Mouse (Mus musculus) embryonic facial prominence, embryonic 13.5 days (tissue): Measurements from ENCODE around the gene Eef1akmt2. TPM values are rescaled to one million over a fixed set of nuclear protein-coding genes. Genes with fewer than 3 reads are reported as not detected.

Experiments used
- ATAC-seq: fragments of 200-750 bp; cut with Nextera tagmentation; 2 replicates; pipeline ENCODE4 v1.8.0; 2017; ENCODE audit warnings: low read depth; ENCODE audit not compliant: insufficient number of reproducible peaks, insufficient read depth, low FRiP score, low TSS enrichment
- H3K27ac ChIP-seq: fragments of 300-500 bp; sonication (generic); 2 replicates; pipeline ENCODE4 v1.5.1; 2015; ENCODE audit warnings: moderate library complexity, mild to moderate bottlenecking, inconsistent platforms
- H3K27me3 ChIP-seq: fragments of 300-500 bp; sonication (generic); 2 replicates; pipeline ENCODE4 v1.6.1; 2015; ENCODE audit warnings: mild to moderate bottlenecking, inconsistent platforms
- H3K36me3 ChIP-seq: fragments of 300-500 bp; sonication (generic); 2 replicates; pipeline ENCODE4 v1.6.1; 2015; ENCODE audit warnings: mild to moderate bottlenecking, inconsistent platforms
- H3K4me1 ChIP-seq: fragments of 300-500 bp; sonication (generic); 2 replicates; pipeline ENCODE4 v1.6.1; 2015; ENCODE audit warnings: inconsistent platforms
- H3K4me2 ChIP-seq: fragments of 300-500 bp; sonication (generic); 2 replicates; pipeline ENCODE4 v1.6.1; 2015; ENCODE audit warnings: moderate library complexity, mild to moderate bottlenecking, inconsistent platforms
- H3K4me3 ChIP-seq: fragments of 300-500 bp; sonication (generic); 2 replicates; pipeline ENCODE4 v1.5.1; 2015; ENCODE audit warnings: mild to moderate bottlenecking, inconsistent platforms
- H3K9ac ChIP-seq: fragments of 300-500 bp; sonication (generic); 2 replicates; pipeline ENCODE4 v1.6.1; 2015; ENCODE audit warnings: mild to moderate bottlenecking, inconsistent platforms
- H3K9me3 ChIP-seq: fragments of 300-500 bp; sonication (generic); 2 replicates; pipeline ENCODE4 v1.6.1; 2016; ENCODE audit warnings: inconsistent platforms
- WGBS: fragments of 180-500 bp; shearing (Covaris S2); methylation state at CpG from one replicate; pipeline ENCODE4 v1.1.7; 2015; ENCODE audit warnings: mixed read lengths; 5-methylcytosine and 5-hydroxymethylcytosine counted together
- polyA plus RNA-seq: library from polyadenylated mRNA; unstranded; fragments of >200 nt; fragmentation: Nextera tagmentation; extraction: Ambion mirVana; gene quantifications from 2 replicates; pipeline ENCODE4 v1.2.1, GENCODE M21; 2015

Gene Eef1akmt2
- polyA plus RNA-seq, 1 experiment from 2014 or later, result 80.1 TPM

- 70% methylated on average over 2 of the region's 2 CpGs for WGBS
- ATAC-seq, result no peak
- Histone ChIP-seq H3K36me3 (no peaks in the 10 kb centered on the region), H3K4me2 (no peak overlapping the region), H3K9ac (no peak overlapping the region), H3K9me3 (no peaks in the 10 kb centered on the region), H3K27ac (no peak overlapping the region), H3K4me1 (peaks cover 24% of the 10 kb centered on the region), H3K27me3 (no peaks in the 10 kb centered on the region), H3K4me3 (no peak overlapping the region)
These were observed 35.9 kb downstream of the Eef1akmt2 start for GRCm38 (mm10) chr7:132816528-132816927.

DNA sequence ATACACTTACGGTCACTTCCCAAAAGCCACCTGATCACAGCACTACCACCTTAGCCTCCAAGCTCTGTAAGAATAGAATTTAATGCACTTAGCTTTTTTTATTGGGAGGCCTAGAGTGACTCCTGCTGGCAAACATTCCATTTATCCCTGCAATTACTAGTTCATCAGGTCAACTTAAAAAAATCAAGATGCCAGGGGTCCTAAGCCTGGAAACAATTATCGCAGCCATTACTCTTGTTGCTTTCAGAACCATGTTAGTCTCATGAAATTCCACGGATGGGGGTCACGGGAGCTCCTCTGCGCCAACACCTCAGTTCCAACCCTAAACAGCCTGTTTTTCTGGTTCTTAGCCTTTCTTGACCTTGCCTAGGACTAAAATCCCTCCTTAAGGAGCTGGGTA is 37.4 kb downstream of the Eef1akmt2 start:
- H3K4me1 ChIP-seq, result peaks cover 38% of the 10 kb centered on the region
- H3K36me3 ChIP-seq, result no peaks in the 10 kb centered on the region
- no peak overlapping the region for H3K9ac ChIP-seq
- no peaks in the 10 kb centered on the region for H3K9me3 ChIP-seq
- H3K4me2 ChIP-seq, result no peak overlapping the region
- H3K4me3 ChIP-seq, result no peak overlapping the region
- H3K27me3 ChIP-seq, result no peaks in the 10 kb centered on the region
- no peak overlapping the region for H3K27ac ChIP-seq
- no peak for ATAC-seq
- WGBS, result 19% methylated on average over 5 of the region's 5 CpGs

GRCm38 (mm10) chr7:132814089-132814450 is 38.4 kb downstream of the Eef1akmt2 start:
- Histone ChIP-seq H3K4me1 (peaks cover 48% of the 10 kb centered on the region), H3K27ac (peak overlapping the region; percentile 92), H3K4me3 (peak overlapping the region; percentile 69), H3K4me2 (peak overlapping the region; percentile 82), H3K27me3 (no peaks in the 10 kb centered on the region), H3K36me3 (no peaks in the 10 kb centered on the region), H3K9ac (peak overlapping the region; percentile 87), H3K9me3 (no peaks in the 10 kb centered on the region)
- under 1% methylated on average over 7 of the region's 7 CpGs for WGBS
- ATAC-seq, result no peak

DNA sequence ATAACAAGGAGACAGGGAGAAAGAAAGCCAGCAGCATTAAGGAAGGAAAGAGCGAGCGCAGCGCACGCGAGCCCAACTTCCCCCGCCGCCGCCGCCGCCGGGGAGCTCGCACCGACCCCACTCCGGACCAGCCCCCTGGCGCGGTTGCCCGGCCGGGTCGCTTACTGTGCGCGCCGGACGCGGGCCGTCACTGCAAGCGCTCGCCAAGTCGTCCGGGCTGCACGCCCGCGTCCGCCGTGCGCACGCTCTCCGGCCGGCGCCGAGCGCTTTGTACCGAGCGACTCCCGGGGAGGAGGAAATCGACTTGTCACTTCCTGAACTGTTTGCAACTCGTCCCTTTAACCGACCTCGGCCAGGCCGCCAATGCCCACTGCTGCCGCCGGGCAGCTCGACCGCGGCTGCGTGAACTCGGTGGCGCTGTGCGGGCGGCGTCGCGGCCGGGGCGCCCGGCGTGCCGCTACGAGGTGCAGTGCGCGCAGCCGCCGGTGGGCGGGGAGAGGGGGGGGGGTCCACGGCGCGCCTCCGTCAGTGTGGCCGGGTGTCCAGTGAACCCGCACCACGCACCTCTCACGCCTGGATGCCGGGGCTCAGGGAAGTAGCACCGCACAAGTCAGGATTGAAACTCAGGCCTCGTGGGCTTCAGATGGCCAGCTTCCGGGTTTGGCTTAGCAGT is 38.9 kb downstream of the Eef1akmt2 start, which contains the start of gene Fam53b:
TSS of gene Fam53b (minus strand) at position 471 of the 673 bp plus-strand sequence.
- Histone ChIP-seq H3K9ac (peak within 1 kb of the TSS; percentile 87), H3K4me2 (peak within 1 kb of the TSS; percentile 82), H3K27ac (peak within 1 kb of the TSS; percentile 92), H3K27me3 (no peaks in the 10 kb centered on the region), H3K36me3 (no peaks in the 10 kb centered on the region), H3K9me3 (no peaks in the 10 kb centered on the region), H3K4me3 (peak within 1 kb of the TSS; percentile 69), H3K4me1 (peaks cover 54% of the 10 kb centered on the region)
- ATAC-seq, result peak; percentile 66; the same call in 1 of the 2 replicates
- WGBS, result under 1% methylated on average over 83 of the region's 85 CpGs

DNA sequence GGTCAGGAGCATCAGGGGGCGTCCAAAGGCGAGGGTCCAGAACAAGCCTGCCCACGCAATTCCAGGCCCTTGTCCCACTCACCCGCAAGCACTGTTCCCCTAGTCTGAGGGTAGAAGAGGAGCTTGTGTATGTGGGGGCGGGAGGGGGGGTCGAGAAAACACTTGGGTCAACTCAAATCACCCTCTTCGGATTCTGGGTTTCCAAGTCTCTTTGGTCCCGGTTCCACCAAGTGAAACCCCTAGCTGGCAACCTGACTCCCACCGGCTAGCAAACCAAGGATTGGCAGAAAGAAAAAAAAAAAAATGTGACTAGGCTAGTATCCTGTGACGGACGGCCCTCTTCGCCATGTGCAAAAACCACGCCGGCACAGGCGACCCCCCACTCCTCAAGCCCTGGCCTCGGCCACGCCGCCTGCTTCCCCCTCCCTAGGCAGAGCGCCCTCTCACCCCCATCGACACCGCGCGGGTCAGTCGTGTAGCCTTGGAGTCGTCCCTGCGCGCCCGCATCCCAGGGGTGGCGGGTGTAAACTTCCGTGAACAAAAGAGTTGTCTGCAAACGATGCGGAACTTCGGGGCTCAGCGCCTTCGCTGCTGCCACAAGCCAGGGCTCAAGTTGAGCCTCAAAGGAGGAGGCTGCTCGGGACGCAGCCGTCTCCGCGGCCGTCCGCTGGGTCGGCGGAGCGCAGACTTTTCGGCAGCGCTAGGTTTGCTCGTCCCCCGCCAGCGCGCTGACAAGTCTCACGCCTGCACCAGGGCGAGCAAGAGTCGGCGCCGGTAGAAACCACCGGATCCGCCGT is 39.7 kb downstream of the Eef1akmt2 start:
- Histone ChIP-seq H3K4me1 (peaks cover 61% of the 10 kb centered on the region), H3K27ac (peak overlapping the region; percentile 92), H3K9me3 (no peaks in the 10 kb centered on the region), H3K27me3 (no peaks in the 10 kb centered on the region), H3K9ac (peak overlapping the region; percentile 87), H3K4me2 (peak overlapping the region; percentile 82), H3K4me3 (peak overlapping the region; percentile 69), H3K36me3 (no peaks in the 10 kb centered on the region)
- WGBS, result under 1% methylated on average over 59 of the region's 59 CpGs
- 0 out of 2 replicates have a peak, but pooled peaks have one; percentile 9 for ATAC-seq

DNA sequence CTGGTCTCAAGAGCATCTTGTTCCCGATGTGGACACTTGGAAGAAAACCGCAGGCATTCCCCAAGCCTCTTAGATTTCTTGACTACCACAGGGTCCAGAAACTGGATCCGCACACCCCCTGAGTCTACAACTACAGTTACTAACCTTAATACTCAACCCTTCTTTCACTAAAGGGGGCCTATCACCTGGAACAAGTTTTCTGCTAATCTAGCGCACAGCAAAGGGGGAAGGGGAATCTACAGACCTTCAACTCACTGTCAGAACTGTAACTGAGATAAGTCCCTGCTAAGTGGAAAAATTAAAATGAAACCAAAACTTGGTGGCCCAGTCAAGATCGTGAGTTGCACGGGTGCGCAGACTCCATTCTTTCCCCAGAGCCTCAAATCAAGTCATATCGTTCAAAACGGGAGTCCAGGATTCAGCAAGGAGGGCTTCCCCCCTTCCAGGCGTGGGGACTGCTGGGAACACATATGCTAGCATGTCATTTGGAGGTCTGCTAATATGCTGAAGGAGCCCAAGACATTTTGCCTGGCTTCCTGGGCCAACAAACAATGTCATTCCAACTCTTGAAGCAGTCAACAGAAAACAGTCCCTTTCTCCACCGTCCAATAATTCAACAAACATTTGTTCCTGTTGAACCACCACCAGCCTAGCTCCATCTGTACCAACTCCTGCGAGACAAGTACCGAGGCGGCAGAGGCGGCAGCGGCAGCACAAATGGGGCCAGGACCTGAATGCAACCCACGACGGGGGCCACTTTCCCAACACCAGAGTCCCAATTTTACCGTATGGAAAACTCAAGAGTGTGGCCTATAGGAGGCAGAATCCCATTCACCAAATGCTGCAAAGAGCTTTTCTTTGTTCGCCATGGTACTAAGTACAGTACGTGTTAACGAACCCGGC is 40.5 kb downstream of the Eef1akmt2 start:
- peak overlapping the region; percentile 69 for H3K4me3 ChIP-seq
- no peaks in the 10 kb centered on the region for H3K36me3 ChIP-seq
- peak overlapping the region; percentile 82 for H3K4me2 ChIP-seq
- no peak for ATAC-seq
- peak overlapping the region; percentile 92 for H3K27ac ChIP-seq
- peaks cover 69% of the 10 kb centered on the region for H3K4me1 ChIP-seq
- no peaks in the 10 kb centered on the region for H3K9me3 ChIP-seq
- H3K9ac ChIP-seq, result peak overlapping the region; percentile 87
- no peaks in the 10 kb centered on the region for H3K27me3 ChIP-seq
- 6% methylated on average over 23 of the region's 23 CpGs for WGBS

DNA sequence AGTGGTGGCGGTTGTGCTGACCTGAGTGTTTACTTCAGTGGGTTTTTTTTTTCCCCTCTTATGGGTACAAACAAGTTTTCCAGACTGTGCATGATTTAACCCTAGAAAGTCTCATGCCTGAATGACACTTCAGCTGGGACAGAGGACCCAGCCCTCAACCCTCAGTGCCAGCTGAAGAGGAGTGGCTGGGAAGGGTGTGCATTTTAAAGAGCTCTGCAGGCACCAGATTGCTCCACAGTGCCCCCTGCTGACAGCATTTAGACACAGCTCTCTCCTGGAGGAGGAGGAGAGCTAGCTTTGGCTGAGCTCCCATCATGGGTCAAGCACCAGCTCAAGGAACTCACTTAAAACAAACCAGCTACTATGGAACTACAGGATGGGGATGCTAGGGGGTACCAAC is 41.6 kb downstream of the Eef1akmt2 start:
- no peak for ATAC-seq
- H3K4me2 ChIP-seq, result peak overlapping the region; percentile 82
- 41% methylated on average over 1 of the region's 1 CpGs for WGBS

DNA sequence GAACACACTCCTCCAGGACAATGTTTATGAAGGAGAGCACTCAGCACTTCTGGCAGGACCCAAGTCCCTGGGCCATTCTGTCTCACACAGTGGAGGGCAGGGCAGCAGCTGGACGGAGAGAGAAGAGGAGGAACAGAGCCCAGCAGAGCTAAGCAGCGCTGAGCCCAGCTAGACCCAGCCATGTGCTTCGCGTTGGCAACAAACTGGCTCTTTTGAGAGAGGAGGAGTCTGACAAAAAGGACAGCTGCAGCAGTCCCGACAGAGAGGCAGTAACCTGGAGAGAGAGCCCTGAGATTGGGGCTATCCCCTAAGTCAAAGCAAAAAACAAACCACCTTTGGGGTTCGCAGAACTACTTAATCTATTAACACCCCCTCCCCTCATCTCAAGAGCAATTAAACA is 42.1 kb downstream of the Eef1akmt2 start:
- Histone ChIP-seq H3K9me3 (no peaks in the 10 kb centered on the region), H3K36me3 (no peaks in the 10 kb centered on the region), H3K4me1 (peaks cover 81% of the 10 kb centered on the region), H3K27ac (peak overlapping the region; percentile 40; the same call in 1 of the 2 replicates), H3K27me3 (no peaks in the 10 kb centered on the region), H3K4me3 (no peak overlapping the region), H3K9ac (peak overlapping the region; percentile 40; the same call in 1 of the 2 replicates), H3K4me2 (peak overlapping the region; percentile 82)
- 15% methylated on average over 6 of the region's 6 CpGs for WGBS
- no peak for ATAC-seq

More for the DNA sequence above, 41.6 kb downstream of the Eef1akmt2 start:
- Histone ChIP-seq H3K4me3 (no peak overlapping the region), H3K9ac (no peak overlapping the region), H3K9me3 (no peaks in the 10 kb centered on the region), H3K36me3 (no peaks in the 10 kb centered on the region), H3K27me3 (no peaks in the 10 kb centered on the region), H3K4me1 (peaks cover 80% of the 10 kb centered on the region), H3K27ac (no peak overlapping the region; the same call in 1 of the 2 replicates)

- WGBS, result 27% methylated on average over 6 of the region's 6 CpGs
- H3K4me1 ChIP-seq, result peaks cover 74% of the 10 kb centered on the region
- H3K9ac ChIP-seq, result peak overlapping the region; percentile 44; the same call in 1 of the 2 replicates
- no peaks in the 10 kb centered on the region for H3K27me3 ChIP-seq
- no peak for ATAC-seq
- peak overlapping the region; percentile 82 for H3K4me2 ChIP-seq
- H3K9me3 ChIP-seq, result no peaks in the 10 kb centered on the region
- no peaks in the 10 kb centered on the region for H3K36me3 ChIP-seq
- H3K27ac ChIP-seq, result peak overlapping the region; percentile 92
- no peak overlapping the region for H3K4me3 ChIP-seq
These were observed 42.8 kb downstream of the Eef1akmt2 start for GRCm38 (mm10) chr7:132809721-132810120.

- Histone ChIP-seq H3K4me1 (peaks cover 71% of the 10 kb centered on the region), H3K36me3 (no peaks in the 10 kb centered on the region), H3K9ac (peak overlapping the region; percentile 36; the same call in 1 of the 2 replicates), H3K9me3 (no peaks in the 10 kb centered on the region), H3K27me3 (no peaks in the 10 kb centered on the region), H3K27ac (peak overlapping the region; percentile 92), H3K4me2 (peak overlapping the region; percentile 82), H3K4me3 (peak overlapping the region; percentile 7; the same call in 1 of the 2 replicates)
- WGBS, result 4% methylated on average over 20 of the region's 20 CpGs
- ATAC-seq, result 0 out of 2 replicates have a peak, but pooled peaks have one; percentile 23
These were observed 43.4 kb downstream of the Eef1akmt2 start for GRCm38 (mm10) chr7:132808841-132809682.
